Mouse (Mus musculus) kidney, postnatal 10 days (tissue): ENCODE results near the gene Ubash3b.
A peak's percentile ranks its signal among the peaks of the same experiment; 100 is the strongest.

Source experiments
- DNase-seq: peaks from one replicate; pipeline ENCODE4 v3.0.0; 2021; ENCODE audit warnings: mixed read lengths

Gene Ubash3b

GRCm38 (mm10) chr9:41162363-41162762 is 866 bp upstream of the Ubash3b start:
- DNase-seq, result no peak

GRCm38 (mm10) chr9:41160536-41161176 is 841 bp downstream of the Ubash3b start:
- DNase-seq, result no peak

GRCm38 (mm10) chr9:41159223-41159622 is 2.3 kb downstream of the Ubash3b start:
- no peak for DNase-seq

DNA sequence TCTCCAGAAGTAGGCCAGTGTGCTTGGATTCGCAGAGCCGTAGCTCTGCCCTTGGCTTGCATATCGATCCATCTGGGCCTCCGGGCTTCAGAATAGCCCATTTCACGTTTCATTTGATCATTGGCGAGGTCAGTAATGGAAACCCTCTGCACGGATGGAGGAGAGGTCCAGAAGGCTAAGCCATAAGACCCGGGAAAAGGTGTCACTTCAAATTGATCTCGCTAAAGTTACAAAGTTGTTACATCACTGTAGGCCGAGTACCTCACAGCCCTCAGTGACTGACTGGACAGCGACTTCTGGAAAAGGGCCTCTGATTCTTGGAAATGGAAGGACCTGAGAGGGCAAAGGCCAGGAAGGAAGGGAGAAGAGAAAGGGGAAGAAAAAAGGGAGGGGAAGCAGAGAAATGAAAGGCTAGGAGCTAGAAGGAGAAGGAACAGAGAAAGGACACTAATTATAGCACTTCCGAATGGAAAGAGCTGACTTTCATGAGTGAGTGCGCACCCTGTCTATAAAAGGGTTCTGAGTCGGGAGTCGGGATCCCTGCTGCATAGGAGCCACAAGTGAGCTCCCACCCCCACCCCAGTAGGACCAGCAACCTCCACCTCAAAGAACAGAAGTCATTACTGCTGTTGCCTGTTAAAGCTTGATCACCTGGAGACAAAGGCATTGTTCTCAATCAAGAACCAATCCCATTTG is 3.5 kb downstream of the Ubash3b start:
- no peak for DNase-seq

DNA sequence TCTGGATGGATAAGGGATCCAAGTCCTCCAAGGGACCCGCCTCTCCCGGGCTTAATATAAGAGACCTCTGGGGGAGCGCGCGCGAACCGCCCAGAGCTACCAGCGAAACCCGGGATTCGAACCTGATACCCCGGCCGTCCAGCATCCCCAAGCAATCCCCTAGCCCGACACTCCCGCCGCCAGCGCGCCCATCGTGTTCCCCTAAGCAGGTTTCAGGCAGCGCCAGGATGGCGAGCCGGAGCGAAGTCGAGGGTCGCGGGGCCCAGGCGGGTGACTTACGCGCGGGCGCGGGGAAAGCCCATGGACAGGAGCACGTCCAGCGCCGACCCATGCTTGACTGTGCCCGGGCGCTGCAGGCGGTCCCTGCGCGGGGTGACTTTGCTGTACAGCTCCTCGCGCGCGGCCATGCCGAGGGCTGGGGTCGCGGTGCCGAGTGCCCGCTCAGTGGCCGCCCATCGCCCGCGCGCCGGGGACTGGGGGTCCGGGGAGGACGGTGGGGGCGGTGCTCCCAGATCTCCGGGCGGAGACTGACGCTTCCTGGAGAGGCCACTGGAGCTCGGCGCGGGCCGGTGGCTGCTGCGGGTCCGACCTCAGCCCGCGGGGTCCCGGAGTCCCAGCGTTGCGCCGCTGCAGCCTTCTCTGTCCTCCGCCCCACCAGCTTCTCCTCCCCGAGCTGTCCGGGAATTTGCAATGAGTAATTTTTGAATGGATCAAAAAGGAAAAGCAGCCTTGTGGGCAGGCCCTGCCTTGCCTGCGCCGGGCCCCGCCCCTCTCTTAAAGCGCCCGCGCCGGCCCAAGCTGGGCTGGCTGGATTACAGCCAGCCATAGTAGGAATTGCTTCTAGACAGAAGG is 4.3 kb downstream of the Ubash3b start:
- peak; percentile 87 for DNase-seq

- DNase-seq, result no peak
Measured at GRCm38 (mm10) chr9:41156720-41157019, 4.8 kb downstream of the Ubash3b start.

- DNase-seq, result no peak
Measured at GRCm38 (mm10) chr9:41156006-41156719, 5.3 kb downstream of the Ubash3b start.

DNA sequence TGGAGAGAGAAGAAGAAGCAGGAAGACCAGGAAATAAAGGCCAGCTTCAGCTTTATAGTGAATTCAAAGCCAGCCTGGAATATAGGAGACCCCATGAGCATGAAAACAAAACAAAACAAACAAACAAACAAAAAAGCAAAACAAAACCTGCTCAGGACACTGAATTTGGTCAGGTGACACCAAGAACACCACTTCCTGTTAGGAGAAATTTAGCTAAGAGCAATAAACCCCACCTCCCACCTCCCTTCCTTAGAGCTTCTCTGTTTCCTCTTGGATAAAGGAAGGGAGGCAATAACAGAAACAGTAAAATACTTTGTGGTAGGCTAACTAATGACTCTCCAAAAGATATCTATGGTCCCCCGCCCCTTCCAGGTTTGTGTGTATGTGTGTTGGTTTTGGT is 7.5 kb downstream of the Ubash3b start:
- no peak for DNase-seq

GRCm38 (mm10) chr9:41153050-41153449 is 8.4 kb downstream of the Ubash3b start:
- DNase-seq, result peak; percentile 42

GRCm38 (mm10) chr9:41151491-41151890 is 10.0 kb downstream of the Ubash3b start:
- peak; percentile 60 for DNase-seq

DNA sequence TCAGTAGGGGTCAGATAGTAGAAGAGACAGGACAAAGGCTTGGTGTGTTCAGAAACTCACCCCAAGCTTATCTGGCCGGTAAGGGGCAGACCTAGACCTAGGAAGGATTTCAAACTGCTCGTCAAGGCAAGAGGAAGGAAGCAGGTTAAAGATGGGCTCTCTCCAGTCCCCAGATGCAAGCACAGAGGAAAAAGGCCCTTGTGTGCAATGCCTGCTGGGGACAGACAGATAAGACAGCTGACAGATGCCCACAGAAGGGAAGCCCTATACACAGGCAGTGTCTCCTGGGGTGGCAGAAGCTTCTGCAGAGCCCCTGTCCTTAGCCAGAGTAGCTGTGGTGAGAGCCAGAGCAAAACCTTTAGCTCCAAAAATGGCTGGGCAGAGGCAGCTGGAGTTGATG is 11.6 kb downstream of the Ubash3b start:
- no peak for DNase-seq

DNA sequence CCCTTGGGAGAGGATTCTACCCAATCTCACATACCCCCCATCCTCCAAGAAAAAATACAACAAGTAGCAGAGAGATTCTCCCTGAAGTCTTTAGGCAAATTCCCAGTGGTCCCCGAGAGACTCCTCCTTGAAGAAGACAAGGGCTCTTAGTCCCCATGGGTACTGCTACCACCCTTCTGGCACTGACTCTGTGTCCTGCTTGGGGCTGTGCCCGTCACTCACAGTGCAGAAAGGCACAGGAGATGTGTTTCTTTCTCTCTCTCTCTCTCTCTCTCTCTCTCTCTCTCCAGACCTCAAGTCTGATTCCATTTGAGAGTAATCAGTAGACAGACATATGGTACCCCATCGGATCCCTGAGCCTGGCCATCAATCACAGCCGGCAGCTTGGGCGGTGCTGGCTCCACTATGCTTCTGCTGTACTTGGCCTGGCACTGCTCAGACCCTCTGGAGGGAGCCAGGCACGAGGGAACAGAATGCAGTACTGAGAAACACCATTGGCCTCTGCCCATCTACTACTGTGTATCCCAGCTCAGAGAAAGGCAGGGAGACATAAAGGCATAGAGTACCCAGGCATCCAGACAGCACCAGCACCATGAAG is 12.3 kb downstream of the Ubash3b start:
- no peak for DNase-seq

GRCm38 (mm10) chr9:41148600-41148999 is 12.9 kb downstream of the Ubash3b start:
- DNase-seq, result no peak

GRCm38 (mm10) chr9:41147203-41147842 is 14.2 kb downstream of the Ubash3b start:
- peak; percentile 41 for DNase-seq

DNA sequence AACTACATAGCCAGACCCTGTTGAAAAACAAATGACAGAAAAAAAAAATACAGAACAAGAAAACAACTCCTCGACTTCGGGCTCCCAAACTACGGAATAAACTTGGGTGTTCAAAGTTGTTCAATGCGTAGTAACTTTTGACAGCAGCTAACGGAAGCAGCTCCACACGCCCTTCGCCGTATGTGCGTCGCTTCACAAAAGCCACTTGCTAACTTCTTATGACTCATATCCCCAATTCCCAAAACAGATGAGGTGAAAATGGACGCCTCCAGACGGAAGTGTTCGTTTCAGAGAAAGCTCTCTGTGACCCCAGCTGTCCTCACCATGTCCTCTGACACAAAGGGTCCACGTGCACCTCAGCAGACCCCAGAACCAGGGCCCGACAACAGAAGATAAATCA is 17.7 kb downstream of the Ubash3b start:
- DNase-seq, result no peak

DNA sequence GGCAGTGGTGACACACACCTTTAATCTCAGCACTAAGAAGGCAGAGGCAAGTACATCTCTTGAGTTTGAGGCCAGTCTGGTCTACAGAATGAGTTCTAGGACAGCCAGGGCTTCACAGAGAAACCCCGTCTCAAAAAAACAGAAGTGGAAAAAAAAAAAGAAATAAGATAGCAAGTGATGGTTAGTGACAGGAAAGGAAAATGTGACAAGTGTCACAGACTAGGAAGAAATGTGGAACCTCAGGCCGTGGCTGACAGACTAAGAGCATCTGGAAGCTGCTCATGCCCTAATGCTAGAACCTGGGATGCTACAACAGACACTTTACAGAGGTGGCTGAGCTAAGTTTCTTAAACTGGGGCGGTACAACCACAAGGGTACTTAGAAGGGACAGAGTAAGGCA is 18.4 kb downstream of the Ubash3b start:
- DNase-seq, result no peak

GRCm38 (mm10) chr9:41141026-41141425 is 20.5 kb downstream of the Ubash3b start:
- DNase-seq, result no peak

DNA sequence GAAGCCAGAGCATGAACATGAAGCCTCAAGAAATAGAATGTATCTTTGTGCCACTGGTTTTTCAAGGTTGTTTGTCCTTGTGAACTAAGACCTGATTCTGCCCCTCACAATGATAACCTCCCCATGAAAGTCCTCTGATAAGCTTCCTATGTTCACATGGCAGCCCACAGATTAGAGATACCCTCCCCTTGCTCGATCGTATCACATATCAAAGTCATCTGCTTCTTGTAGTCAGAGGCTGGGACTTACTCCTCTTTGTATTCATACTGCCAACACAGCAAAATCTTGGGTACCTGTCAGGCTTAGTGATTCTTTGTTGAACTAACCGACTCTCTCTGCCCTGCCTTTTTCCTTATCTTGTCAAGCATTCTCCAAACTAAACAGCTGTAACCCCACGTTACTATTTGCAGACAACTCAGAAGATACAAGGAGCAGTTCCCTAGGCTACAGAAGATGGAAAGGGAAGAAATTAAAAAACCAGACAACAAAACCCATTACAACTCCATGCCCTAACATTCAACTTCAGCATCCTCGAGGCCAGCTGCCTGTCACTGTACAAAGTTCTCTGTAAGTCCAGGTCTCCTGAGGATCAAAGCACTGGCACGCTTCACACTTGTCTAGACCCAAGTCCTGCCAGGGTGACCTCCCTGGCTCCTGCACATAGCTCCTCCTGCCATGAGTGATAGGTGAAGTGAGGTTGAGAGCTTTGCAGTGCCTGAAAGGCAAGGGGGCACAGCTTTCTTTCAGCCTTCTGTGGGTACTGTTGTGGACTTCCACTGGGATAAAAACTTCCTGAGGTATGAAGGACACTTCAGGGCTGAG is 22.3 kb downstream of the Ubash3b start:
- no peak for DNase-seq

- no peak for DNase-seq
Measured at GRCm38 (mm10) chr9:41136691-41137467, 24.6 kb downstream of the Ubash3b start.

DNA sequence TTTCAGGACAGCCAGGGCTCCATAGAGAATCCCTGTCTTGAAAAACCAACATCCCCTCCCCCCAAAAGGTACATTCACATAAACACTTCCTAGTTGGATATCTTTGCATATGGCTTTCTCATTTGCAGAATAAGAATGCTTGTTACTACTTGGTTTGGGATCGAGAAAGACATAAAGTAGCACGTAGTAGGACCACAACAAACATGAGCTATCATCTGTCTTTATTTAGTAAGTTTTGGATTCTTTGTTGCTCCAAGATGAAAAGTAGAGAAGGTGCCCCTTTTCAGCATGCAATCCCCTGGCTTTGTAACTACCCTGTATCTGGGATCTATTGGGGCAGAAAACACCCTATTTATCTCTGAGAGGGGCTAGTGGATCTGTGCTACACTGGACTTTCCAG is 25.2 kb downstream of the Ubash3b start:
- DNase-seq, result no peak

DNA sequence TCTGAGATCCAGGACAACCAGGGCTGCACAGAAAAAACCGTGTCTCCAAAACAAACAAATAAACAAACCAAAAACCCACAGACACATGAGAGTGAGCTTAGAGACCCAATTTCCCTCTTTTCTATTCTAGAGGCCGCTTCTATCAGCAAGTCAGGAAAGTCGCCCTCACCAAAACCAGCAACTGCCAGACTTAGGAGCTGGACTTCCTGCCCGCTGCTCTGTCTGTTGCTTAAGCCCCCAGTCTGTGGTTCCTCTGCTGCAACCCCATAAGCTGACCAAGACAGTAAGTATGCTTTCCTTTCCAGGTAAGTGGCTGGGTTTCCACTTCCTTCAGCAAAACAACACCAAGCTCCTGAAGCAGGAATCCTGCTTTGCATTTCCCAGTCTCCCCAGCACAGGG is 26.6 kb downstream of the Ubash3b start:
- DNase-seq, result no peak
